Mouse (Mus musculus): ENCODE data around the gene Fam107a. TPM values are rescaled to one million over a fixed set of nuclear protein-coding genes. Genes with fewer than 3 reads are reported as not detected.

The Fam107a gene
- 100 to 1,000 TPM; 284 to 286 TPM for total RNA-seq (2021)

DNA sequence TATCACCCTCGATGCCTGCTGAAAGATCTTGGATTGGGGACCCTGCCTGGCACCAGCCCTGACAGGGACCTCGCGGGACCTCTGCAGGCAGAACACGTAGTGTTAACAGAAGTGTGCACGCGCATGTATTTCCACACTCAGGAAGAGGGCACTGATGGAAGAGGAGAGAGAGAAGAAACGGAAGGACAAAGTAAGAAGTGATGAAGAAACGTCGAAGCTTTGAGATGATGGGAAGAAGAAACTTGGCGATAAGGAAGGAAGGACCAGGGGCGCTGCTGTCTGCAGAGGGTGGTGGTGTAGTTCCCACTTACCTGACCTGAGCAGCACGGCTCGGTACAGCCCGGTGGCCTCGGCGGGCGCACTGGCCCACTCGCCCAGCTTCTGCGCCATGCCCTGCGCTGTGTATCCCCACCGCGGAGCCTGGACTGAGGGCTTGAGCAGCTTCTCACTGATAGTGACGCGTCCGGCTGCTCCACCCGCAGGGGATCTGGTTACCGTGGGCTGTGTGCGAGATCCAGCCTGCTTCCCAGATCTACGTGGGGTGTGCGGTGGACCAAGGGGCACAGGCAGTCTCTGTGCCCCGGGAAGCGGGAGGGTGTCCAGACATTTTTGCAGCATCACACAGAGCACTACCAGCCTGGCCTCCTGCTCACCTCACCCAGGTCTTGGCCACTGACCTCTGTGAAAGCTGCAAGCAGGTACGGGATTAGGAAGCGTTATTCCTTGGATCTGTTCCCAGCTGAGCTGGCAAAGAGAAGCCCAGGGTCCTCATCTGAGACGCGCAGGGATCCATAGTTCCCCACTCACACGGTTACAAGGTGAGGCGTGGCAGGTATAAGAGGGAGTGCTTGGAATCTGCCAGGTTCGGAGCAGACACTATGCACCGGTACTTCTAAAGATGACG, at the start of gene Fam107a:
Gene Fam107a, minus strand, starts transcription at position 830 of the 904 bp plus-strand sequence.
- DNase-seq (ENCODE audit: extremely low spot score in 1 of 2, low spot score in 1 of 2): no peak

DNA sequence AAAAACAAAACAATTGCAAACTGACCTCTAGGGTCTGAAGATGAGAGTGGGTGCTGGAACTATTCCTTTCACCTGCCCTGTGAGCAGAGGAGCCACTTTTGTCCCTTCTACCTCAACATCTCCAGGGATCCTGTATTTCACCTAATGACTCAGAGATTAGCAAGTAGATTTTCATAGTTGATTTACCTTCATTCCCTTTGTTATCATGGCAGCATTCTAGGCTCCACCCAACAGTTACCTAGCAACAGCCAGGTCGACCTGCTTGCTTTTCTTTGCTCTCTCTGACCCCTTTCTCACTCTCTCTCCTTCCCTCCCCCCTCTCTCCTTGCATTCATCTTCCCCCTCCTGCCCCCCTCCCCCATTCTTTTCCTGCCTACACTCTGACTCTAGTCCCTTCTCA, 49.3 kb upstream of the Fam107a start:
- no peak for DNase-seq (ENCODE audit: extremely low spot score in 1 of 2, low spot score in 1 of 2)

- no peak for DNase-seq (ENCODE audit: extremely low spot score in 1 of 2, low spot score in 1 of 2)
These were observed 48.0 kb upstream of the Fam107a start for GRCm38 (mm10) chr14:8365833-8366232.

DNA sequence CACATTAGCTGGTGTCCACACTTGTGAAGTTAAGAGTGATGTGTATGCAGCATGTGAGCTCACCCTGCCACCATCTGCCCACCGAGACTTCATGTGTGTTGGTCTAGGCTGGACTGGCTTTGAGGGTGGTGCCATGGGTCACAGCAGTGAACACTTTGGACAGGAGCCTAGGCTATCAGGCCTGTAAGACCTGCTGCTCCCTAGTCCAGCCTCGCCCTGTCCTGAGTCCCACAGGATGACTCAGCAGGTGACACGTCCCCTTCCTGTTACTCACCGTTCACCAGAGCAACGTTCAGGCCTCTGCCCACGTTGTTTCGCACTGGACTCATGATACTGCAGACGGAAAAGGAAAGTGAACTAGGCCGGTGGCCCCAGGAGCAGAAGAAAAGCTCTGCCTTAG, 39.0 kb upstream of the Fam107a start:
- no peak for DNase-seq (ENCODE audit: extremely low spot score in 1 of 2, low spot score in 1 of 2)

DNA sequence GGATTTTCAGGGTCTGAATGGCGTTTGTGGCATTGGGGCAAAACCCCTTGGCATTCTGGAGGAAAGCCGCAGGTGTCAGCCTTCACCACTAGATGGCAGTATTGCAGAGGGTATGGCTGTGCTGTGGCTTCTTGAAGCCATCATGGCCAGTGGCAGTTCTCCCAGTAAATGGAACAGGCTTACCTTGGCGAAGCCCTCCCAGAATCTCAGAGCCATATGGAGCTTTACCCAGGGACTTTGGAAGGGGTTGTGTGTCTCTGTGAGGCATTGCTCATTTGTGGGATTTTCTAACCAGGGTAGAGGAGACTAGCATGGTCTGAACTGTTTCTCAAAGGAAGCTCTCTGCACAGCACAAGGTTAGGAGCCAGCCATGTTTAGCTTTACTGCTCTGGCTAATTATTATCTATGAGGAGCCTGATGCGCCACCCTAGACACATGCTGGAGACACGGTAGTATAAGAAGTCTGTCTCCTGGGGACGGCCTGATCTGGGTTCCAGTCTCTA, 38.2 kb upstream of the Fam107a start:
- peak; percentile 70 to 74 for DNase-seq (ENCODE audit: extremely low spot score in 1 of 2, low spot score in 1 of 2)

DNA sequence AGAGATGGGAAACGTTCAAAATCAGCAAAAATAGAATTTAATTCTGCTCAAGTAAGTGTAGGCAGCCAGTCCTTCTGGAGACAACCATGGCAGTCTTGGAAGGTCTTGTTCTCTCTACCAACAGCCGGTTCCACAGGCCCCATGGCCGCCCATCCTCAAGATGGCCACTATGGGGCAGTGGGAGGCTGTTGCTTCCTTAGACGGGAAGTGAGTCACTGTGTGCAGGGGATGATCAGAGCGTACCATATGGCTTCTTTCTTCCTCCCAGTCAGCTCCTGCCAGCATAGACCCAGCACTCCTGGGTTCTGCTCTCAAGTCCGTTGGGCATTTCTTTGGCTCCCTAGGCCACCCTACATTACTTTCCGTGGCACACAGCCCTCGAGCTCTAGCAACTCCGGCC, 31.1 kb upstream of the Fam107a start:
- DNase-seq (ENCODE audit: extremely low spot score in 1 of 2, low spot score in 1 of 2): no peak

- peak; percentile 83 to 98 for DNase-seq (ENCODE audit: extremely low spot score in 1 of 2, low spot score in 1 of 2)
These were observed 28.6 kb upstream of the Fam107a start for GRCm38 (mm10) chr14:8346255-8346997.

DNA sequence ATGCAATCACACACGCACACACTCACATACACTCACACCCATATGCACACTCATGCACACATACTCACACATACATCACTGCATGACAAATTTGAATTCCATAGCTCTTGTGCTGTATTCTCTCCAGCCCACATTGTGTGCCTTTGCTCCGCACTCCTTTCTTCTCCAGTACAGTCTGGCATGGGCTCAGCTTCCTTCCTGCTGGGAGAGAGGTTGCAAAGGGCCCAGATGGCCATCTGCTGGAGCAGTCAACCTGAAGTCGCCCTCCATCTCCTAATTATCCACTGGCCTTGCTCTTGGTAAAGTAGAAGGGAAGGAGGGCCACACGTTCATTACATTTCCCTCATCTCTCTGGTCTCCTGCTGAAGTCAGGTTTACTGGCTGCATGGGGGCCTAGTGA, 27.7 kb upstream of the Fam107a start:
- DNase-seq (ENCODE audit: extremely low spot score in 1 of 2, low spot score in 1 of 2): no peak

DNA sequence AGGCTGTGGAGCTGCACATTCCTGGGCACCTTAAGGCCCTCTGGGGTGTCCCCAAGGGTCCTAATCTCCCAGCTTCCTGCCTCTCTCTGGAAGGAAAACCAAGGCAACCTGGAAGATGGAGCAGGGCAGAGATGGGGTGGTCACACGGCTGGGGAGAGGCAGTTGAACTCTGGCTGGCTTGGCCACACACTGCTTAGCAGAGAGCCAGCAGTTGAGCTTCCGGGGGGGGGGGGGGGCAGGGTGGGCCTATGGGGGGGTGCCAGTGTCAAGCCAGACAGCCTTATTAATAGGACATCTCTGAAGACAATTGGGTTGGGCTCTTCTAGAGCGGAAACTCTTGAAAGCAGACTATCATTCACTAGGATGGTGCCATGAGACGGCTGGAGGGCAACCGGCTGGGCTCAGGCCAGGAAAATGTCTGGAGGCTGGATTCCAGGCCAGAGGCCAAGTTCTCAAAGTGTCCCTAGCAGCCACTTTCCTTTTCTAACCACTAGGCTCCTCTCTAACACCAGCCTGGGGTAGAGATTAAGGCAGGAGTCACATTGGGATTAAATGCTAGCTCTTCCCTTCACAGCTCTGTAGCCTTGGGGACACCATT, 24.8 kb upstream of the Fam107a start:
- DNase-seq (ENCODE audit: extremely low spot score in 1 of 2, low spot score in 1 of 2): no peak

- no peak for DNase-seq (ENCODE audit: extremely low spot score in 1 of 2, low spot score in 1 of 2)
These were observed 22.4 kb upstream of the Fam107a start for GRCm38 (mm10) chr14:8340226-8340625.

DNA sequence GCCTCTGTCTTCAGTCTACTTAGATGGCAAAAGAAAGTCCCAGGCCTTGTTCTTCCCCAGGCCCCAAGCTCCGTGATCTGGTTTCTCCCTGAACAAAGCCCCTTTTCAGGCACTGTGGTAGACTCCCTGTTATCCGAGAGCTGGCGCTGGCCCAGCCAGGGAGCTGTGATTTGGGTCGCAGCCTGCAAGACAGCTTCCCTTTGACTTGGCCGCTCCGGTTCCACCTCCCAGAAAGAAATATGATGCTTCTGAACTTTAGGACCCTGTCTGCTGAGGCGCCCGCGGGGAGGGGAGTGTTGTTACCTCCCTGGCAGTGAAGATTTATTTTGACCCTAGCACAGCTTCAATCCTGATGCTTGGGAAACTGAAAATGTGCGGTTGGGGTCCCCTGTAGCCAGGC, 18.1 kb upstream of the Fam107a start:
- no peak for DNase-seq (ENCODE audit: extremely low spot score in 1 of 2, low spot score in 1 of 2)

GRCm38 (mm10) chr14:8334511-8334910, 16.7 kb upstream of the Fam107a start:
- DNase-seq (ENCODE audit: extremely low spot score in 1 of 2, low spot score in 1 of 2): no peak

DNA sequence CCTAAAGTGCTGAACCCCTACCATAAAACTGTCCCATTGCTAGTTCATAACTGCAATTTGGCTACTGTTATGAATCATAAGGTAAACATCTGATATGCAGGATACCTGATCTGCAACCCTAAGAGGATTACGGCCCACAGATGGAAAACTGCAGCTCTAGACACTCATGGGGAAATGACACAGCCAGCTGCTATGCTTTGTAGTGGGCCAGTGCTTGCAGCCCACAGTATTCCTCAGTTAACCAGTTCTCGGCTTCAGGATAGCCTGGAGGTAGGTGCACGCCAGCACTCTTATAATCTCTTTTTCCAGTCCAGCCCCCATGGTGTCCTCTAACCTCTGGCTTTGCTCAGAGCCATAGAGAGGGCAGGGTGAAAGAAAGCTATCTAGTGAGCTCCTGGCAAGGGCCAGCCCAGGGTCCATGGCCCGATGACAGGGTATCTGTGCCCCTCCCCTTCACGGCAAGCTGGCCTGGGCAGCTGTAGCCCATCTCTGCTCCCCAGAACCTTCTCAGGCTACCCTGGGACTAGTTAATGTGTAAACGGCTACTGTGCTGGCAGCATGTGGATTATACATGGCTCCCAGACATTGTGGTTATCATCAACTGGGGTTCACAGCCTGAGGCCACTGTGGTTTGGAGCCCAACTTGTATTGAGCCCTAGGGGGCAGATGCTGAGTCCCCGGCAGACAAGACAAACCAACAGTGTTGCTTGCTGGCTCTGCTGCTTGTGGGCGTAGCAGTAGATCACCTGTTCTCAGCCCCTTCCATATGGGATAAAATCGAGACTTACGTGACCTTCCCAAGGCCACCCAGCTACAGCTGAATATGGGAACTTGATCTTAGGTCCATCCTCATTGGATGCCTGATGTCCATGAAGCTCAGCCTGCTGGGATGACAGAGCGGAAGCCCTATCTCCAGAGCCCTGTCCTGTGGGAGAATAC, 14.8 kb upstream of the Fam107a start:
- DNase-seq (ENCODE audit: extremely low spot score in 1 of 2, low spot score in 1 of 2): no peak

GRCm38 (mm10) chr14:8331307-8331905, 13.6 kb upstream of the Fam107a start:
- peak in 1 of 2 experiments; percentile 16 for DNase-seq (ENCODE audit: extremely low spot score in 1 of 2, low spot score in 1 of 2)

- DNase-seq (ENCODE audit: extremely low spot score in 1 of 2, low spot score in 1 of 2): no peak
These were observed 12.6 kb upstream of the Fam107a start for GRCm38 (mm10) chr14:8330390-8330789.

- no peak for DNase-seq (ENCODE audit: extremely low spot score in 1 of 2, low spot score in 1 of 2)
These were observed 11.7 kb upstream of the Fam107a start for GRCm38 (mm10) chr14:8329552-8329951.

GRCm38 (mm10) chr14:8327371-8327770, 9.5 kb upstream of the Fam107a start:
- no peak for DNase-seq (ENCODE audit: extremely low spot score in 1 of 2, low spot score in 1 of 2)

GRCm38 (mm10) chr14:8326961-8327360, 9.1 kb upstream of the Fam107a start:
- DNase-seq (ENCODE audit: extremely low spot score in 1 of 2, low spot score in 1 of 2): no peak

DNA sequence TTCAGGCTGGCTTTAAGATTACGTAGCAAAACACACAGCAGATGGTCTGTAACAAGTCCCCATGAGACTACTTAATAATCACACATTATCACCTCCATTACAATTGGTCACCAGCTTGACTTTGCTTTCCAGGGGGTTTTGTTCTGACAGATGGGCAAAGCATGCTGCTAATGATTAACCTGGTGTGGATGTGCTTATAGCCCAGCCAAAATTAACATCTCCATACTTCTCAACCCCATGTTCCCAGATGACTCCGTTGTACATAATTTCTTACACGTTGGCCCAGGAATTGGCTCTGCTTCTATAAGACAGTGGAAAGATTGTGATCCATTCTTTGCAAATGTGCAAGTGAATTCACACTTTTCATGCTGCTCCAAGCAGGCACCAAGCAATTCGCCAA, 7.9 kb upstream of the Fam107a start:
- DNase-seq (ENCODE audit: extremely low spot score in 1 of 2, low spot score in 1 of 2): no peak

All from layer of hippocampus, postnatal 25 days (tissue).